Mouse (Mus musculus): ENCODE results near the gene Asb8.

- TF ChIP-seq CTCF (IDR thresholded peaks at IDR 0.05) (no peak), EP300 (IDR thresholded peaks at IDR 0.05) (no peak)
Measured at GRCm38 (mm10) chr15:98114852-98115778, 50.3 kb downstream of the Asb8 start.
